Mouse (Mus musculus): ENCODE results near the gene Vmn2r5.
"Not testable (repeated sequence)": the region's sequence is repeated elsewhere in the genome, so short reads cannot be mapped to it uniquely, and the experiment has no call there.

Vmn2r5 gene

GRCm38 (mm10) chr3:64509742-64510141 is at the start of gene Vmn2r5:
TSS of gene Vmn2r5 (minus strand) at chr3:64509842.
- DNase-seq (ENCODE audit: extremely low read depth, low read depth, low spot score) = not testable (repeated sequence)

- not testable (repeated sequence) for DNase-seq (ENCODE audit: extremely low read depth, low read depth, low spot score)
These were observed 13.9 kb upstream of the Vmn2r5 start for GRCm38 (mm10) chr3:64523585-64523984.

Measured in fat pad, adult 2 months (tissue).